Mouse (Mus musculus) embryo, embryonic 9.5 days (tissue): ENCODE results near the gene Dnaic2.

Source experiments
- DNase-seq: peaks from one replicate; pipeline ENCODE4 v3.0.0-alpha.2; 2017; ENCODE audit errors: extremely low spot score

Dnaic2 gene

GRCm38 (mm10) chr11:114747564-114748138 is 20.4 kb downstream of the Dnaic2 start:
- no peak for DNase-seq

GRCm38 (mm10) chr11:114764820-114765818 is 37.9 kb downstream of the Dnaic2 start, which contains the start of gene Kif19a:
Kif19a (plus strand) TSS chr11:114765388.
- DNase-seq, result peak; percentile 78

- DNase-seq, result no peak
Measured at GRCm38 (mm10) chr11:114769911-114770310, 42.7 kb downstream of the Dnaic2 start.

GRCm38 (mm10) chr11:114771896-114772295 is 44.7 kb downstream of the Dnaic2 start:
- DNase-seq, result no peak

- DNase-seq, result no peak
Measured at GRCm38 (mm10) chr11:114780076-114780475, 52.9 kb downstream of the Dnaic2 start.

GRCm38 (mm10) chr11:114785892-114786291 is 58.7 kb downstream of the Dnaic2 start:
- no peak for DNase-seq

GRCm38 (mm10) chr11:114786326-114786725 is 59.1 kb downstream of the Dnaic2 start:
- no peak for DNase-seq

- no peak for DNase-seq
Measured at GRCm38 (mm10) chr11:114787611-114788010, 60.4 kb downstream of the Dnaic2 start.

- peak; percentile 86 for DNase-seq
Measured at GRCm38 (mm10) chr11:114789061-114789714, 62.0 kb downstream of the Dnaic2 start.

- DNase-seq, result no peak
Measured at GRCm38 (mm10) chr11:114789716-114790115, 62.5 kb downstream of the Dnaic2 start.

GRCm38 (mm10) chr11:114790171-114790570 is 63.0 kb downstream of the Dnaic2 start:
- DNase-seq, result no peak

GRCm38 (mm10) chr11:114790841-114791240 is 63.6 kb downstream of the Dnaic2 start:
- DNase-seq, result no peak

GRCm38 (mm10) chr11:114791351-114791889 is 64.2 kb downstream of the Dnaic2 start:
- DNase-seq, result no peak

GRCm38 (mm10) chr11:114791891-114792411 is 64.7 kb downstream of the Dnaic2 start:
- no peak for DNase-seq

- DNase-seq, result no peak
Measured at GRCm38 (mm10) chr11:114792931-114793494, 65.8 kb downstream of the Dnaic2 start.

- no peak for DNase-seq
Measured at GRCm38 (mm10) chr11:114793868-114794545, 66.8 kb downstream of the Dnaic2 start.

GRCm38 (mm10) chr11:114794691-114795090 is 67.5 kb downstream of the Dnaic2 start:
- no peak for DNase-seq

- peak; percentile 82 for DNase-seq
Measured at GRCm38 (mm10) chr11:114795231-114795746, 68.1 kb downstream of the Dnaic2 start.

- DNase-seq, result peak; percentile 70
Measured at GRCm38 (mm10) chr11:114795848-114796322, 68.7 kb downstream of the Dnaic2 start, which contains the start of gene Btbd17. Btbd17 (minus strand) TSS chr11:114795945.

GRCm38 (mm10) chr11:114797176-114797575 is 70.0 kb downstream of the Dnaic2 start:
- DNase-seq, result no peak
